Mouse (Mus musculus): ENCODE measurements around the gene Nol7.

Gene Nol7

GRCm38 (mm10) chr13:43398297-43399080 lies at the start of gene Nol7:
Gene Nol7, plus strand, starts transcription at chr13:43398390.
- DNase-seq (ENCODE audit: low read depth, low spot score): peak; percentile 95

GRCm38 (mm10) chr13:43349376-43349775 lies 48.8 kb upstream of the Nol7 start:
- no peak for DNase-seq (ENCODE audit: low read depth, low spot score)

- DNase-seq (ENCODE audit: low read depth, low spot score): no peak
These were observed 47.6 kb upstream of the Nol7 start for GRCm38 (mm10) chr13:43350489-43351169.

- DNase-seq (ENCODE audit: low read depth, low spot score): no peak
These were observed 44.8 kb upstream of the Nol7 start for GRCm38 (mm10) chr13:43353356-43353755.

- no peak for DNase-seq (ENCODE audit: low read depth, low spot score)
These were observed 43.8 kb upstream of the Nol7 start for GRCm38 (mm10) chr13:43354362-43354761.

- no peak for DNase-seq (ENCODE audit: low read depth, low spot score)
These were observed 41.7 kb upstream of the Nol7 start for GRCm38 (mm10) chr13:43356346-43357125.

GRCm38 (mm10) chr13:43360534-43360933 lies 37.7 kb upstream of the Nol7 start:
- DNase-seq (ENCODE audit: low read depth, low spot score): no peak

GRCm38 (mm10) chr13:43362353-43362752 lies 35.8 kb upstream of the Nol7 start:
- no peak for DNase-seq (ENCODE audit: low read depth, low spot score)

GRCm38 (mm10) chr13:43364985-43365824 lies 33.0 kb upstream of the Nol7 start, which contains the start of gene Sirt5:
Gene Sirt5, plus strand, starts transcription at chr13:43365496.
- DNase-seq (ENCODE audit: low read depth, low spot score): peak; percentile 89

GRCm38 (mm10) chr13:43365825-43366184 lies 32.4 kb upstream of the Nol7 start:
- no peak for DNase-seq (ENCODE audit: low read depth, low spot score)

GRCm38 (mm10) chr13:43370063-43370462 lies 28.1 kb upstream of the Nol7 start:
- DNase-seq (ENCODE audit: low read depth, low spot score): no peak

GRCm38 (mm10) chr13:43372892-43373291 lies 25.3 kb upstream of the Nol7 start:
- DNase-seq (ENCODE audit: low read depth, low spot score): no peak

GRCm38 (mm10) chr13:43374205-43374604 lies 24.0 kb upstream of the Nol7 start:
- no peak for DNase-seq (ENCODE audit: low read depth, low spot score)

GRCm38 (mm10) chr13:43374918-43375432 lies 23.2 kb upstream of the Nol7 start:
- no peak for DNase-seq (ENCODE audit: low read depth, low spot score)

- no peak for DNase-seq (ENCODE audit: low read depth, low spot score)
These were observed 18.2 kb upstream of the Nol7 start for GRCm38 (mm10) chr13:43379989-43380388.

- no peak for DNase-seq (ENCODE audit: low read depth, low spot score)
These were observed 12.9 kb upstream of the Nol7 start for GRCm38 (mm10) chr13:43385321-43385720.

GRCm38 (mm10) chr13:43397700-43398296 lies 392 bp upstream of the Nol7 start:
- peak; percentile 7 for DNase-seq (ENCODE audit: low read depth, low spot score)

- no peak for DNase-seq (ENCODE audit: low read depth, low spot score)
These were observed 1.4 kb downstream of the Nol7 start for GRCm38 (mm10) chr13:43399576-43399975.

- no peak for DNase-seq (ENCODE audit: low read depth, low spot score)
These were observed 14.1 kb downstream of the Nol7 start for GRCm38 (mm10) chr13:43412311-43412710.

- no peak for DNase-seq (ENCODE audit: low read depth, low spot score)
These were observed 15.4 kb downstream of the Nol7 start for GRCm38 (mm10) chr13:43413611-43414010.

GRCm38 (mm10) chr13:43415249-43415648 lies 17.1 kb downstream of the Nol7 start:
- DNase-seq (ENCODE audit: low read depth, low spot score): no peak
